Mouse (Mus musculus): ENCODE measurements around the gene Tesc.

- TF ChIP-seq POLR2A (IDR thresholded peaks at IDR 0.05; ENCODE audit: insufficient read depth, low read depth, low read length), result no peak
- no peak for TF ChIP-seq CTCF (IDR thresholded peaks at IDR 0.05; ENCODE audit: insufficient read depth, low read depth, low read length)
Observed at GRCm38 (mm10) chr5:118057508-118058111, 30.1 kb downstream of the Tesc start.

All from olfactory bulb, adult 2 months (tissue).